Mouse (Mus musculus) lung, adult 2 months (tissue): ENCODE data around the gene Pus10. TPM values are rescaled to one million over a fixed set of nuclear protein-coding genes. Genes with fewer than 3 reads are reported as not detected.

Experiments
- DNase-seq: peaks from one replicate; pipeline ENCODE4 v3.0.0; 2022
- H3K4me1 ChIP-seq: fragments of 200-500 bp; 2 replicates; pipeline ENCODE4 v1.6.1; 2011; ENCODE audit warnings: low read length; ENCODE audit not compliant: control insufficient read depth, insufficient read depth
- H3K4me3 ChIP-seq: fragments of 200-500 bp; replicated peaks from 2 replicates; pipeline ENCODE3; 2011; ENCODE audit warnings: low read depth, mild to moderate bottlenecking, control low read depth, low read length; ENCODE audit errors: extremely low read depth
- CTCF ChIP-seq: fragments of 200-500 bp; IDR thresholded peaks from 2 replicates; pipeline ENCODE4 v1.5.1; 2011; ENCODE audit warnings: mild to moderate bottlenecking, low read length, control low read depth; ENCODE audit not compliant: insufficient read depth
- POLR2A ChIP-seq: fragments of 200-500 bp; IDR thresholded peaks from 2 replicates; pipeline ENCODE4 v1.6.1; 2011; ENCODE audit warnings: low read depth, mild to moderate bottlenecking, control low read depth, low read length, borderline replicate concordance; ENCODE audit errors: extremely low read depth
- WGBS: fragments of 180-500 bp; shearing (Covaris S2); methylation state at CpG from one replicate; pipeline ENCODE4 v1.1.7; 2018; 5-methylcytosine and 5-hydroxymethylcytosine counted together
- polyA plus RNA-seq: library from polyadenylated mRNA; depleted of rRNA; stranded (reverse); fragments of >200 nt; gene quantifications from 2 replicates; pipeline ENCODE4 v1.2.3, GENCODE M21; 2012

Gene Pus10
- polyA plus RNA-seq, 1 experiment = 3.5 TPM

DNA sequence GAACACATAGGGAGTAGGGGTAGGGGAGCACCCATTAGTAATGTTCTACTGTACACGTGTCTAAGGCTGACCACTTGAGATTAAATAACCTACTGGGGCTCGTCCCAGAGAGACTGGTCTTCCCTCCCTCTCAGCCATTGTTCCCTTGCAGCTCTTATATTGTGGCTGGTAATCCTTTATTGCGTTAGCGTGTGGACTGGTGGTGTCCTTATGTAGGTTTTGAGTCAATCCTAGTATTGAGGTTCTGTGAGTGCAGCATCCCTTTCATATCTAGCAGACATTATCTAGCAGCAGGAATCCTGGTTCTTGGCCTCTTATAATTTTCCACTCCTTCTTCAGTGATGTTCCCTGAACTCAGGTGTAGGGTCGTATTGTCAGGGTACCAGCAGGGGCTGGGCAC lies 21.2 kb downstream of the Pus10 start:
- 87% methylated on average over 5 of the region's 5 CpGs for WGBS
- Histone ChIP-seq H3K4me3 (no peak overlapping the region), H3K4me1 (no peaks in the 10 kb centered on the region)
- TF ChIP-seq CTCF (no peak), POLR2A (no peak)
- DNase-seq = no peak

GRCm38 (mm10) chr11:23688060-23688459 lies 22.6 kb downstream of the Pus10 start:
- no peak overlapping the region for H3K4me3 ChIP-seq
- 73% methylated on average over 1 of the region's 1 CpGs for WGBS
- no peak for DNase-seq
- no peak for TF ChIP-seq CTCF
- no peak for TF ChIP-seq POLR2A
- no peaks in the 10 kb centered on the region for H3K4me1 ChIP-seq

DNA sequence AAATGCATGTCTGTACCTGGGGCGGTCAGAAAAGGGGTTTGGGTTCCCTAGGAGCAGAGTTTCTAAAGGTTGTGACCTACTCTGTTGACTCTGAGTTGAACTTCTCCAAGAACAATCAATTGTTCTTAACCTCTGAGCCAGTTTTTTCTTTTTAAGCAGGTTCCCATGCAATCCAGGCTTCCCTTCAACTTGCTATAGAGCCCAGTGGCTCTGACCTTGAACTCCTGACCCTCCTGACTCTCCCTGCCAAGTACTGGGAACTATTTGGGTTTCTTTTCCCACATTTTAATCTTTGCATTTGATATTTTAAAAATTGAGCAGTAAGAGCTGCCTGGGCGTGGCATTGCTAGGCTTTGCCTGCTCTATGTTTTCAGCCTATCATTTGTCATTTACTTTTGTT lies 27.8 kb downstream of the Pus10 start:
- 95% methylated on average over 2 of the region's 2 CpGs for WGBS
- H3K4me3 ChIP-seq = no peak overlapping the region
- no peak for TF ChIP-seq POLR2A
- TF ChIP-seq CTCF = no peak
- H3K4me1 ChIP-seq = peaks cover 3% of the 10 kb centered on the region; the same call in 1 of the 2 replicates
- DNase-seq = no peak

GRCm38 (mm10) chr11:23695847-23696246 lies 30.4 kb downstream of the Pus10 start:
- Histone ChIP-seq H3K4me3 (no peak overlapping the region), H3K4me1 (peaks cover 6% of the 10 kb centered on the region)
- no peak for DNase-seq
- TF ChIP-seq POLR2A = no peak
- no peak for TF ChIP-seq CTCF

DNA sequence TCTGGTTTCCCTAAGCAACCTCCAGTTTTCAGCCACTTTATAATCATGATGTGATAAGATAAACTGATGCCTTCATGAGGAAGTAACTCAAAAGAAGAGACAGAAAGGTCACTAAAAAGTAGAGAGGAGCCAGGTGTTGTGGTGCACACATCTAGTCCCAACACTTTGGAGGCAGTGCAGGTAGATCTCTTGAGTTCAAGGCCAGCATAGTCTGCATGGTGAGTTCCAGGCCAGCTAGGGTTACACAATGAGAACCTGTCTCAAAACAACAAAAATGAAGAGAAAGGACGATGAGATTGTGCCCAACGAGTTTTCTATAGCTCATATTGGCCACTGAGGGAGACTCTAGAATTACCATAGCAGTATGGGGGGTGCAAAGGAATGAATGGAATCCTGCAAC lies 33.1 kb downstream of the Pus10 start:
- Histone ChIP-seq H3K4me3 (no peak overlapping the region), H3K4me1 (peaks cover 6% of the 10 kb centered on the region)
- WGBS = 62% methylated on average over 2 of the region's 2 CpGs
- TF ChIP-seq CTCF (no peak), POLR2A (no peak)
- no peak for DNase-seq

GRCm38 (mm10) chr11:23699414-23700095 lies 34.1 kb downstream of the Pus10 start:
- DNase-seq = no peak
- peaks cover 6% of the 10 kb centered on the region for H3K4me1 ChIP-seq
- TF ChIP-seq CTCF (no peak), POLR2A (no peak)
- H3K4me3 ChIP-seq = no peak overlapping the region
- WGBS = 28% methylated on average over 3 of the region's 3 CpGs

DNA sequence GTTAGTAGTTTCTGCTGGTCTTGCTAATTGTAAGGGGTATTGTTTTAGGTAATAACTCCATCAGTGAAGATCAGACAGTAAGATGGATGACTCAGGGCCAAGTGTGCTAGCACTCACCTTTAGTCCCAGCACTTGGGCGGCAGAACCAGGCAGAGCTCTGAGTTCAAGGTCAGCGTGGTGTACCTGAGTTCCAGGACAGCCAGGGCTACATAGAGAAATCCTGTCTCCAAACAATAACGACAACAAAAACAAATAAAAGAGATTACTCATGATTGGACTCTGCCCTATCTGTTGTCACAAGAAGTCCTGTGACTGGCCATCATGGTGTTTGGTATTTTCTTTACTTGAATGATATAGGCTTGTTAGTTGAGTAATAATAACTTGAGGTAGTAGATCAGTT lies 36.4 kb downstream of the Pus10 start:
- Histone ChIP-seq H3K4me1 (peaks cover 3% of the 10 kb centered on the region; the same call in 1 of the 2 replicates), H3K4me3 (no peak overlapping the region)
- DNase-seq = no peak
- 96% methylated on average over 3 of the region's 3 CpGs for WGBS
- TF ChIP-seq CTCF (no peak), POLR2A (no peak)

GRCm38 (mm10) chr11:23704604-23705294 lies 39.3 kb downstream of the Pus10 start:
- no peak for TF ChIP-seq POLR2A
- TF ChIP-seq CTCF = no peak
- no peak for DNase-seq
- Histone ChIP-seq H3K4me1 (peaks cover under 1% of the 10 kb centered on the region; the same call in 1 of the 2 replicates), H3K4me3 (no peak overlapping the region)
- WGBS = 88% methylated on average over 7 of the region's 7 CpGs

GRCm38 (mm10) chr11:23712299-23712698 lies 46.8 kb downstream of the Pus10 start:
- 87% methylated on average over 3 of the region's 3 CpGs for WGBS
- TF ChIP-seq POLR2A (no peak), CTCF (no peak)

DNA sequence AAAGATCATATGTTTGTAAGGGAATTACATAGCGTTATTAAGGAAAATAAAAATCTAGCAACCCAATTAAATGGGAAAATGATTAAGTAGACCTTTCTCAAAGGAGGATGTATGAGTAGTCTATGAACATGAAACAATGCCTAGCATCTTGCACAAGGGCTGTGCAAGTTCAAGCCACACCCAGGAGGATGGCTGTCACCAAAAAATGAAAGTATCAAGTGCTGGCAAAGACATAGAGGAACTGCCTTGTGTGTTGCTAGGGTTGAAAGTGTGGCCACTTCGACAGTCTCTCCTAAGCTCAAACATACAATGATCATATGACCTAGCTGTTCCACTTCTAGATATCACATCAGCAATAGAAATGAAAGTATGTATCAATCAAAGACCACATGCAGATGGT lies 53.4 kb downstream of the Pus10 start:
- 93% methylated on average over 2 of the region's 2 CpGs for WGBS
- DNase-seq = no peak

More at GRCm38 (mm10) chr11:23712299-23712698, 46.8 kb downstream of the Pus10 start:
- Histone ChIP-seq H3K4me3 (no peak overlapping the region), H3K4me1 (no peaks in the 10 kb centered on the region)
- DNase-seq = no peak

More for the DNA sequence above, 53.4 kb downstream of the Pus10 start:
- Histone ChIP-seq H3K4me3 (no peak overlapping the region), H3K4me1 (no peaks in the 10 kb centered on the region)
- TF ChIP-seq POLR2A (no peak), CTCF (no peak)
